Mouse (Mus musculus) megakaryocyte, embryonic 14.5 days (primary cell): ENCODE data around the gene Klhl6. TPM values are rescaled to one million over a fixed set of nuclear protein-coding genes. Genes with fewer than 3 reads are reported as not detected.

Source experiments
- H3K27me3 ChIP-seq: replicated peaks from 2 replicates; pipeline ENCODE3; 2012; ENCODE audit warnings: inconsistent platforms
- H3K36me3 ChIP-seq: replicated peaks from 2 replicates; pipeline ENCODE3; 2012; ENCODE audit warnings: low read length, inconsistent platforms, mixed read lengths
- H3K4me1 ChIP-seq: 2 replicates; pipeline ENCODE4 v1.6.1; 2012; ENCODE audit warnings: inconsistent platforms
- H3K4me3 ChIP-seq: replicated peaks from 2 replicates; pipeline ENCODE3; 2012; ENCODE audit warnings: moderate library complexity, mild to moderate bottlenecking, inconsistent platforms
- H3K9me3 ChIP-seq: 2 replicates; pipeline ENCODE4 v1.6.1; 2012; ENCODE audit warnings: inconsistent platforms
- FLI1 ChIP-seq: IDR thresholded peaks from 2 replicates; pipeline ENCODE4 v1.6.1; 2012; ENCODE audit warnings: low read length, inconsistent platforms, mixed read lengths
- GATA1 ChIP-seq: IDR thresholded peaks from 3 replicates; pipeline ENCODE4 v1.6.1; 2012; ENCODE audit warnings: mixed read lengths, low read length, inconsistent platforms, borderline replicate concordance
- polyA plus RNA-seq: library from polyadenylated mRNA; stranded (reverse); fragments of >175 nt; gene quantifications from 2 replicates; pipeline ENCODE4 v1.2.3, GENCODE M21; 2012; ENCODE audit warnings: low replicate concordance; ENCODE audit not compliant: insufficient read depth

The Klhl6 gene
- polyA plus RNA-seq, 1 experiment: 16.0 TPM

DNA sequence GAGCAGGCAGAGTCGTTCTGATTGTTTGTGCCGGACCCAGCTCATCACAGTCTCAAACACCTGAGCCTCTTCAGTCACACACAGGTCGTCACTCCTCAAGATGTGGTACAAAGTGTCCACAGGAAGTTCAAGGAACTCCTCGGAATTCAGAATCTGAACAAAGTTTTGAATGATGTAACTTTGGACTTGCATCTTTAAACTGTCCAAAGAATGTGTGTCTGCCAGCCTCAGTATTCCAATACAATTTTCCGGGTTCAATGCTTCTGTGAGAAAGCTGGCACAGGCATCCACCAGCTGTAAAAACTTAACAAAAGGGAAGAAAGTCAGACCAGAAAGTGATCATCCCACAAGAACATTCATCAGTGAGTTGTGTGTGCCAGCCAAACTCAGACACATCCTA, 25.8 kb downstream of the Klhl6 start:
- Histone ChIP-seq H3K4me3 (no peak overlapping the region), H3K9me3 (no peaks in the 10 kb centered on the region), H3K4me1 (peaks cover 76% of the 10 kb centered on the region), H3K36me3 (peaks cover 96% of the 10 kb centered on the region), H3K27me3 (no peaks in the 10 kb centered on the region)
- TF ChIP-seq GATA1 (no peak), FLI1 (no peak)

DNA sequence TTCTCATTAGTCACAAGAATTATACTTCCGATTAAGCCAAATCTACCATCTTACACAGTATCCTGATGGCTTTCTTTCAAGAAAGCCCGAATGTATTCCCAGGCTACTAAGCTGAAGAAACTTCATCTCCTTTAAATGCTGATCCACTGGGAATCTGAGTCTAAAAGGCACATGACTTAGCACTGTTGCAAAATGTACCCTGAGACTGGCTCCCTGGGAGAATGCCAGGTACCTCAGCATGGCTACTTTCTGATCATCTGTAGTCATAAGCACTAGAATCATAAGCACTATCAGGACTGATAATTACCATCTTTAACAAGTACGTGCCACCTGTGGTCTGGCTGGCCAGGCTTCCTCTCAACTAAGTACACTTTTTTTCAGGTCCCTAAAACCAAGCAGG, 35.5 kb downstream of the Klhl6 start:
- Histone ChIP-seq H3K9me3 (no peaks in the 10 kb centered on the region), H3K36me3 (peaks cover 61% of the 10 kb centered on the region), H3K4me3 (no peak overlapping the region), H3K27me3 (no peaks in the 10 kb centered on the region), H3K4me1 (peaks cover 61% of the 10 kb centered on the region)
- no peak for TF ChIP-seq FLI1
- TF ChIP-seq GATA1: no peak

- Histone ChIP-seq H3K4me1 (peaks cover 56% of the 10 kb centered on the region), H3K4me3 (peak overlapping the region; percentile 19), H3K27me3 (no peaks in the 10 kb centered on the region), H3K36me3 (peaks cover 55% of the 10 kb centered on the region), H3K9me3 (no peaks in the 10 kb centered on the region)
- no peak for TF ChIP-seq FLI1
- no peak for TF ChIP-seq GATA1
Observed at GRCm38 (mm10) chr16:19946578-19947298, 36.1 kb downstream of the Klhl6 start.

DNA sequence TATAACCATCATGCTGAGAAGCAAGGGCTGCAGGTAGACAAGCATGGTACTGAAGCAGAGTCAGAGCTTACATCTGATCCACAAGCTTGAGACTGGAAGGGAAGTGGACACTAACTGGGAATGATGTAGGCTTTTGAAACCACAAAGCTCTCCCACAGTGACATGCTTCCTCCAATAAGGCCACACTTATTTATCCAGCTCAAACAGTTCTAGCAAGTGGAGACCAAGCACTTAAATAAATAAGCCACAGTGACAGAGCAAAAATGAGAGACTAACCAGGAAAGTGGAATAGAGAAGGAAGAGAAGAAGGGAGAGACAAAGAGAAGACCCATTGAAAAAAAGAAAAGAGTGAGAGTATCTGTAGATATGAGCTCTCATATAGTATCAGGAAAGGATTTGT, 62.0 kb downstream of the Klhl6 start:
- Histone ChIP-seq H3K27me3 (no peaks in the 10 kb centered on the region), H3K9me3 (no peaks in the 10 kb centered on the region), H3K36me3 (peaks cover 10% of the 10 kb centered on the region), H3K4me1 (peaks cover 80% of the 10 kb centered on the region), H3K4me3 (peak overlapping the region; percentile 20)
- TF ChIP-seq GATA1: no peak; the same call in 2 of the 3 replicates
- no peak for TF ChIP-seq FLI1

- Histone ChIP-seq H3K9me3 (no peaks in the 10 kb centered on the region), H3K27me3 (no peaks in the 10 kb centered on the region), H3K36me3 (peaks cover 2% of the 10 kb centered on the region), H3K4me3 (no peak overlapping the region), H3K4me1 (peaks cover 99% of the 10 kb centered on the region)
- no peak for TF ChIP-seq GATA1
- TF ChIP-seq FLI1: no peak
Observed at GRCm38 (mm10) chr16:19918286-19918685, 64.6 kb downstream of the Klhl6 start.

- Histone ChIP-seq H3K36me3 (no peaks in the 10 kb centered on the region), H3K9me3 (no peaks in the 10 kb centered on the region), H3K4me3 (peak overlapping the region; percentile 62), H3K27me3 (no peaks in the 10 kb centered on the region), H3K4me1 (peaks cover 81% of the 10 kb centered on the region)
- no peak for TF ChIP-seq FLI1
- TF ChIP-seq GATA1: no peak
Observed at GRCm38 (mm10) chr16:19912582-19912981, 70.3 kb downstream of the Klhl6 start.

DNA sequence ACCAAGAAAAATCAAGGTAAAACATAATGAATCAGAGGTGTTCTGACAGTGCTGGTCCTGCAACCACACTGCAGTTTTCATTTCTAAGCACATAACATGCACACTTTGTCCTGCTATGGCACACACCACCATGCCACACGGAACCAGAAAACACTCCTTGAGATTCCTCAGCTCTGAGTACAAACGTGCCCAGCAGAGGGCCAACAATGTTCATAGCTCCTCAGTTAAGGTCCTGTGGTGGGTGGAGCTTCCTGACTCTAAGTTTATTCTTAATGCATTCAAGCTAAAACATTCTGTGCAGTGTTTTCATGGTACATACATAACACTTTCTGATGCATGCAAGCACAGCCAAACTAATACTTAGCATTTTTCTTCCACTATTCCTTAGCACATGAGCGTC, 74.5 kb downstream of the Klhl6 start:
- H3K4me1 ChIP-seq: peaks cover 68% of the 10 kb centered on the region
- TF ChIP-seq GATA1: no peak
- no peak for TF ChIP-seq FLI1
- H3K27me3 ChIP-seq: no peaks in the 10 kb centered on the region
- H3K36me3 ChIP-seq: no peaks in the 10 kb centered on the region
- no peaks in the 10 kb centered on the region for H3K9me3 ChIP-seq
- H3K4me3 ChIP-seq: no peak overlapping the region

GRCm38 (mm10) chr16:19907103-19907502, 75.7 kb downstream of the Klhl6 start:
- no peak overlapping the region for H3K4me3 ChIP-seq
- no peaks in the 10 kb centered on the region for H3K27me3 ChIP-seq
- H3K9me3 ChIP-seq: no peaks in the 10 kb centered on the region
- peaks cover 56% of the 10 kb centered on the region for H3K4me1 ChIP-seq
- no peak for TF ChIP-seq GATA1
- no peaks in the 10 kb centered on the region for H3K36me3 ChIP-seq

DNA sequence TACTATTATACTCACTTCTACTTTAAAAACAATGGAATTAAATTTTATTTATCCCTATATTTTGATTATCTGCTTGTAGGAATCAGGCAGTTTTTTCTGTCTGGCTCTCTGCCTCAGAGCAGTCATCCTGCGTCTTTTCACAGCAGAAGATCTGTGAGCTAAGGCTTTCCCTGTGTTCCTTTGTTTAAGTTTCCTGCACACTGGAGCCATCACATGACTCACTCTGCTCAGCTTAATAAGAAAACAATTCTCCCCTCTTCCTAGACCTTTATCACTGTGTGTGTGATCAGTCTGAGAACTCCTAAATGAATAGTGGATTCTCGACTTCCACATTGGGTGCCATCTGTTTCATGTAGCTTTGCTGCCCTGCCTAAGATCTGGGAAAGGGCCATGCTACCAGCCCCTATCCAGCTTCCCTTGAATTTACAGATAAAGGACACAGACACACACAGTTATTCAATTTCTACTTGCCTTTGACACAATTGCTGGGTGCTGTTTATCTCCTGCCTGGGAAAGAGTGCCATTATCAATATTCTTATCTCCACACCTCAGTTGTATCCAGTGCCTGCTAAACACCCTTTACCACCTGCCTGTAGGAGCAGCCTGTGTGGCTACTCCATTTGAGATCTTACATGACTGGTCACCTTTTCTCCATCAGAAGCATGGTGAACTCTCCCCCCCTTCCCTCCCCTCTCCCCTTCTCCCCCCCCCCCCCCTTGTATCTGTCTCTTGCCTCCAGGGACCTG, 77.9 kb downstream of the Klhl6 start:
- Histone ChIP-seq H3K9me3 (no peaks in the 10 kb centered on the region), H3K4me3 (no peak overlapping the region), H3K4me1 (peaks cover 54% of the 10 kb centered on the region), H3K27me3 (no peaks in the 10 kb centered on the region), H3K36me3 (no peaks in the 10 kb centered on the region)
- TF ChIP-seq FLI1 (no peak), GATA1 (no peak)

- Histone ChIP-seq H3K36me3 (no peaks in the 10 kb centered on the region), H3K9me3 (no peaks in the 10 kb centered on the region), H3K27me3 (no peaks in the 10 kb centered on the region), H3K4me1 (peaks cover 53% of the 10 kb centered on the region), H3K4me3 (no peak overlapping the region)
- no peak for TF ChIP-seq GATA1
- no peak for TF ChIP-seq FLI1
Observed at GRCm38 (mm10) chr16:19903792-19904191, 79.0 kb downstream of the Klhl6 start.

Other genes starting within 250 kb of the Klhl6 start
- not detected in 2 replicates for gene B3gnt5, start 222.8 kb downstream of the Klhl6 start, polyA plus RNA-seq
- 0.66 and 3.7 TPM in 2 replicates for gene Klhl24, start 114.5 kb upstream of the Klhl6 start, polyA plus RNA-seq
- 6.7 and 7.5 TPM in 2 replicates for gene Yeats2, start 158.0 kb upstream of the Klhl6 start, polyA plus RNA-seq